In genomic region chr2:78961023-78961422, GRCm38 (mm10) we compare ENCODE assay signal across 13 mouse cellular contexts.
DNase-seq lines count a peak whose midpoint lies in the region; ATAC-seq and TF ChIP-seq lines count a peak whose summit lies in the region.
"Had no signal": no experiment of that assay in that cellular context is flagged by ENCODE, and none has a peak within 500 bp of the region (broad histone marks: within the 10 kb centered on the region; RNA-seq: fewer than 3 reads in every experiment).

No protein-coding gene starts in this region.

- no peak overlapping the region for H3K27ac ChIP-seq in heart, embryonic 14.5 days (replicated peaks in 1 of 2; ENCODE audit: control insufficient read depth in 1 of 2, insufficient read depth in 1 of 2, low read depth in 2 of 2, low read length in 2 of 2)
- H3K27ac ChIP-seq in midbrain, postnatal 0 days (ENCODE audit: low read depth, low read length), result no peak overlapping the region
- no peak overlapping the region for H3K27ac ChIP-seq in midbrain, embryonic 10.5 days (replicated peaks)
- no peak overlapping the region for H3K27ac ChIP-seq in neural tube, embryonic 15.5 days (replicated peaks)
- H3K27ac ChIP-seq: limb, embryonic 15.5 days had no signal

- DNase-seq in heart, adult 18-20 months, result no peak
- DNase-seq in midbrain, postnatal 0 days (ENCODE audit: low spot score), result peak; percentile 68
- DNase-seq in midbrain, embryonic 10.5 days (ENCODE audit: low spot score), result no peak
- DNase-seq in cerebellum, postnatal 36 days, result peak; percentile 11
- DNase-seq in right cerebral cortex, postnatal 36 days (ENCODE audit: low spot score in 2 of 2), result no peak
- no peak for DNase-seq in adrenal gland, postnatal 36 days
- DNase-seq: adrenal gland, postnatal 10 days; gastrocnemius, postnatal 14 days; kidney, postnatal 25 days had no signal

- no peak for TF ChIP-seq CTCF in midbrain, postnatal 0 days (IDR thresholded peaks at IDR 0.05)

- no peak overlapping the region for H3K4me3 ChIP-seq in heart, embryonic 14.5 days (ENCODE audit: control insufficient read depth in 1 of 2, insufficient read depth in 1 of 2, low read depth in 1 of 2, low read length in 2 of 2)
- H3K4me3 ChIP-seq in midbrain, postnatal 0 days (ENCODE audit: low read depth, low read length), result no peak overlapping the region
- no peak overlapping the region for H3K4me3 ChIP-seq in midbrain, embryonic 10.5 days
- H3K4me3 ChIP-seq in neural tube, embryonic 15.5 days (replicated peaks), result no peak overlapping the region
- H3K4me3 ChIP-seq: limb, embryonic 15.5 days had no signal

- H3K36me3 ChIP-seq in heart, embryonic 14.5 days (ENCODE audit: control insufficient read depth, insufficient read depth, low read length), result no peaks in the 10 kb centered on the region
- H3K36me3 ChIP-seq in midbrain, postnatal 0 days (ENCODE audit: insufficient read depth, low read length), result no peaks in the 10 kb centered on the region
- H3K36me3 ChIP-seq in midbrain, embryonic 10.5 days, result no peaks in the 10 kb centered on the region
- H3K36me3 ChIP-seq in neural tube, embryonic 15.5 days, result no peaks in the 10 kb centered on the region
- H3K36me3 ChIP-seq: limb, embryonic 15.5 days had no signal

- no peaks in the 10 kb centered on the region for H3K27me3 ChIP-seq in heart, embryonic 14.5 days (ENCODE audit: control insufficient read depth, insufficient read depth, low read length)
- no peaks in the 10 kb centered on the region for H3K27me3 ChIP-seq in midbrain, postnatal 0 days (ENCODE audit: insufficient read depth, low read length)
- no peaks in the 10 kb centered on the region for H3K27me3 ChIP-seq in midbrain, embryonic 10.5 days (ENCODE audit: low read depth, poor library complexity, severe bottlenecking)
- no peaks in the 10 kb centered on the region for H3K27me3 ChIP-seq in neural tube, embryonic 15.5 days (replicated peaks)
- H3K27me3 ChIP-seq: megakaryocyte, embryonic 14.5 days had no signal

- no peaks in the 10 kb centered on the region for H3K9me3 ChIP-seq in heart, embryonic 14.5 days (ENCODE audit: control insufficient read depth, low read length)
- no peaks in the 10 kb centered on the region for H3K9me3 ChIP-seq in midbrain, postnatal 0 days (ENCODE audit: low read length)
- no peaks in the 10 kb centered on the region for H3K9me3 ChIP-seq in midbrain, embryonic 10.5 days (replicated peaks)
- no peaks in the 10 kb centered on the region for H3K9me3 ChIP-seq in neural tube, embryonic 15.5 days (replicated peaks)
- H3K9me3 ChIP-seq: limb, embryonic 15.5 days; megakaryocyte, embryonic 14.5 days had no signal

- peak overlapping the region; percentile 10 for H3K4me2 ChIP-seq in heart, embryonic 14.5 days (ENCODE audit: low read length)
- H3K4me2 ChIP-seq in midbrain, postnatal 0 days (ENCODE audit: low read depth, low read length, poor library complexity, severe bottlenecking), result no peak overlapping the region
- H3K4me2 ChIP-seq in neural tube, embryonic 15.5 days, result no peak overlapping the region
- H3K4me2 ChIP-seq: limb, embryonic 15.5 days had no signal

- H3K9ac ChIP-seq in heart, embryonic 14.5 days (ENCODE audit: low read length), result no peak overlapping the region
- H3K9ac ChIP-seq in midbrain, postnatal 0 days (replicated peaks; ENCODE audit: low read length, poor library complexity, severe bottlenecking), result no peak overlapping the region
- no peak overlapping the region for H3K9ac ChIP-seq in neural tube, embryonic 15.5 days (replicated peaks)
- H3K9ac ChIP-seq: limb, embryonic 15.5 days had no signal

- WGBS in heart, embryonic 14.5 days, result 54% methylated on average over 7 of the region's 7 CpGs
- 47% methylated on average over 7 of the region's 7 CpGs for WGBS in midbrain, postnatal 0 days
- 81% methylated on average over 7 of the region's 7 CpGs for WGBS in midbrain, embryonic 10.5 days
- WGBS in neural tube, embryonic 15.5 days, result 38% methylated on average over 7 of the region's 7 CpGs

- H3K4me1 ChIP-seq in heart, embryonic 14.5 days (ENCODE audit: control insufficient read depth in 2 of 2, insufficient read depth in 2 of 2, low read length in 2 of 2), result peaks cover 4 to 7% of the 10 kb centered on the region in 2 experiments; a peak in 3 of 4 replicates
- H3K4me1 ChIP-seq in midbrain, postnatal 0 days (ENCODE audit: insufficient read depth, low read length), result no peaks in the 10 kb centered on the region
- peaks cover 20% of the 10 kb centered on the region for H3K4me1 ChIP-seq in midbrain, embryonic 10.5 days
- H3K4me1 ChIP-seq in neural tube, embryonic 15.5 days, result peaks cover 8% of the 10 kb centered on the region
- H3K4me1 ChIP-seq: limb, embryonic 15.5 days had no signal

- no peak for ATAC-seq in heart, embryonic 14.5 days (ENCODE audit: insufficient number of reproducible peaks, insufficient read depth, low FRiP score, low read depth)
- ATAC-seq in midbrain, postnatal 0 days (ENCODE audit: low FRiP score), result no peak
- ATAC-seq in neural tube, embryonic 15.5 days (ENCODE audit: low FRiP score), result peak; percentile 55; the same call in 1 of the 2 replicates

Comparison
In these comparisons a context has a peak if more than half of its experiments do, and no peak if none do; other contexts are left out.
1. DNase-seq: peak in midbrain, postnatal 0 days (single experiment) and cerebellum, postnatal 36 days (2 of 2); none in heart, adult 18-20 months (0 of 2), midbrain, embryonic 10.5 days (single experiment), right cerebral cortex, postnatal 36 days (0 of 2) and adrenal gland, postnatal 36 days (0 of 2).